Mouse (Mus musculus): ENCODE results near the gene Fbxo11. TPM values are rescaled to one million over a fixed set of nuclear protein-coding genes. Genes with fewer than 3 reads are reported as not detected.
"Not testable (repeated sequence)": the region's sequence is repeated elsewhere in the genome, so short reads cannot be mapped to it uniquely, and the experiment has no call there.

Gene Fbxo11
- polyA plus RNA-seq, 1 experiment from 2014 or later, result 6.2 TPM

GRCm38 (mm10) chr17:88042099-88043086 lies 22.7 kb downstream of the Fbxo11 start:
- Histone ChIP-seq H3K9me3 (replicated peaks) (no peaks in the 10 kb centered on the region), H3K36me3 (no peaks in the 10 kb centered on the region), H3K4me1 (peaks cover 24% of the 10 kb centered on the region), H3K9ac (no peak overlapping the region; the same call in 1 of the 2 replicates), H3K4me3 (0 out of 2 replicates have a peak overlapping the region, but pooled peaks have one; percentile 5), H3K27me3 (replicated peaks) (no peaks in the 10 kb centered on the region), H3K4me2 (peak overlapping the region; percentile 47), H3K27ac (0 out of 2 replicates have a peak overlapping the region, but pooled peaks have one; percentile 4)
- peak; percentile 86 for ATAC-seq
- WGBS (ENCODE audit: insufficient replicate concordance), result 36% methylated on average over 11 of the region's 12 CpGs

GRCm38 (mm10) chr17:88040810-88041209 lies 24.3 kb downstream of the Fbxo11 start:
- no peak overlapping the region for H3K4me2 ChIP-seq
- no peak overlapping the region for H3K4me3 ChIP-seq
- H3K9ac ChIP-seq, result no peak overlapping the region
- H3K27ac ChIP-seq, result no peak overlapping the region
- no peaks in the 10 kb centered on the region for H3K9me3 ChIP-seq (replicated peaks)
- WGBS (ENCODE audit: insufficient replicate concordance), result 65% methylated on average over 5 of the region's 5 CpGs
- no peaks in the 10 kb centered on the region for H3K27me3 ChIP-seq (replicated peaks)
- ATAC-seq, result no peak
- H3K4me1 ChIP-seq, result peaks cover 24% of the 10 kb centered on the region
- H3K36me3 ChIP-seq, result no peaks in the 10 kb centered on the region

- Histone ChIP-seq H3K9me3 (replicated peaks) (no peaks in the 10 kb centered on the region), H3K4me3 (peak overlapping the region; percentile 2; the same call in 1 of the 2 replicates), H3K4me2 (peak overlapping the region; percentile 45), H3K9ac (peak overlapping the region; percentile 18; the same call in 1 of the 2 replicates), H3K27ac (peak overlapping the region; percentile 70), H3K4me1 (peaks cover 59% of the 10 kb centered on the region), H3K27me3 (replicated peaks) (no peaks in the 10 kb centered on the region), H3K36me3 (no peaks in the 10 kb centered on the region)
- whole genome bisulfite sequencing (ENCODE audit: insufficient replicate concordance), result 38% methylated on average over 4 of the region's 4 CpGs
- ATAC-seq, result peak; percentile 94
Measured at GRCm38 (mm10) chr17:88034418-88034817, 30.7 kb downstream of the Fbxo11 start.

GRCm38 (mm10) chr17:88031755-88032154 lies 33.3 kb downstream of the Fbxo11 start:
- Histone ChIP-seq H3K36me3 (no peaks in the 10 kb centered on the region), H3K4me1 (peaks cover 60% of the 10 kb centered on the region), H3K27me3 (replicated peaks) (no peaks in the 10 kb centered on the region), H3K9ac (0 out of 2 replicates have a peak overlapping the region, but pooled peaks have one; percentile 1), H3K9me3 (replicated peaks) (no peaks in the 10 kb centered on the region), H3K4me3 (no peak overlapping the region), H3K27ac (peak overlapping the region; percentile 48), H3K4me2 (peak overlapping the region; percentile 47)
- ATAC-seq, result peak; percentile 83
- 38% methylated on average over 5 of the region's 5 CpGs for WGBS (ENCODE audit: insufficient replicate concordance)

GRCm38 (mm10) chr17:88029194-88029970 lies 35.7 kb downstream of the Fbxo11 start:
- 81% methylated on average over 17 of the region's 17 CpGs for WGBS (ENCODE audit: insufficient replicate concordance)
- Histone ChIP-seq H3K36me3 (no peaks in the 10 kb centered on the region), H3K4me2 (no peak overlapping the region), H3K27ac (0 out of 2 replicates have a peak overlapping the region, but pooled peaks have one; percentile 14), H3K4me3 (no peak overlapping the region), H3K4me1 (peaks cover 49% of the 10 kb centered on the region), H3K9me3 (replicated peaks) (no peaks in the 10 kb centered on the region), H3K27me3 (replicated peaks) (no peaks in the 10 kb centered on the region), H3K9ac (no peak overlapping the region)
- no peak for ATAC-seq

- 37% methylated on average over 4 of the region's 4 CpGs for WGBS (ENCODE audit: insufficient replicate concordance)
- Histone ChIP-seq H3K4me1 (peaks cover 14% of the 10 kb centered on the region), H3K9me3 (replicated peaks) (no peaks in the 10 kb centered on the region), H3K4me3 (no peak overlapping the region), H3K4me2 (no peak overlapping the region), H3K9ac (no peak overlapping the region), H3K27ac (no peak overlapping the region), H3K27me3 (replicated peaks) (no peaks in the 10 kb centered on the region), H3K36me3 (no peaks in the 10 kb centered on the region)
- no peak for ATAC-seq
Measured at GRCm38 (mm10) chr17:88025227-88025626, 39.9 kb downstream of the Fbxo11 start.

GRCm38 (mm10) chr17:88023924-88024323 lies 41.2 kb downstream of the Fbxo11 start:
- no peak overlapping the region for H3K4me3 ChIP-seq
- H3K27me3 ChIP-seq (replicated peaks), result no peaks in the 10 kb centered on the region
- H3K4me2 ChIP-seq, result no peak overlapping the region
- H3K27ac ChIP-seq, result no peak overlapping the region
- no peaks in the 10 kb centered on the region for H3K36me3 ChIP-seq
- H3K4me1 ChIP-seq, result peaks cover 10% of the 10 kb centered on the region; the same call in 1 of the 2 replicates
- H3K9me3 ChIP-seq (replicated peaks), result no peaks in the 10 kb centered on the region
- 80% methylated on average over 1 of the region's 1 CpGs for WGBS (ENCODE audit: insufficient replicate concordance)
- H3K9ac ChIP-seq, result no peak overlapping the region
- ATAC-seq, result no peak

- not testable (repeated sequence) for ATAC-seq
Measured at GRCm38 (mm10) chr17:88016027-88016426, 49.1 kb downstream of the Fbxo11 start.

GRCm38 (mm10) chr17:88014456-88014855 lies 50.6 kb downstream of the Fbxo11 start:
- no peak for ATAC-seq
- 68% methylated on average over 1 of the region's 1 CpGs for WGBS (ENCODE audit: insufficient replicate concordance)
- peaks cover 57% of the 10 kb centered on the region for H3K36me3 ChIP-seq
- no peak overlapping the region for H3K27ac ChIP-seq
- H3K9me3 ChIP-seq (replicated peaks), result no peaks in the 10 kb centered on the region
- no peak overlapping the region for H3K9ac ChIP-seq
- no peak overlapping the region for H3K4me3 ChIP-seq
- no peaks in the 10 kb centered on the region for H3K27me3 ChIP-seq (replicated peaks)
- no peak overlapping the region for H3K4me2 ChIP-seq
- H3K4me1 ChIP-seq, result peaks cover 2% of the 10 kb centered on the region; the same call in 1 of the 2 replicates

More at GRCm38 (mm10) chr17:88016027-88016426, 49.1 kb downstream of the Fbxo11 start:
- H3K27me3 ChIP-seq (replicated peaks); H3K4me3 ChIP-seq; H3K4me2 ChIP-seq; H3K4me1 ChIP-seq; H3K9ac ChIP-seq; H3K9me3 ChIP-seq (replicated peaks); H3K27ac ChIP-seq: not testable (repeated sequence)
- 83% methylated on average over 8 of the region's 8 CpGs for WGBS (ENCODE audit: insufficient replicate concordance)
- peaks cover 43% of the 10 kb centered on the region for H3K36me3 ChIP-seq

- H3K9me3 ChIP-seq (replicated peaks), result no peaks in the 10 kb centered on the region
- H3K4me1 ChIP-seq, result no peaks in the 10 kb centered on the region
- no peak overlapping the region for H3K4me2 ChIP-seq
- ATAC-seq, result no peak
- WGBS (ENCODE audit: insufficient replicate concordance), result 83% methylated on average over 8 of the region's 8 CpGs
- H3K36me3 ChIP-seq, result peaks cover 84% of the 10 kb centered on the region
- H3K27ac ChIP-seq, result no peak overlapping the region
- H3K27me3 ChIP-seq (replicated peaks), result no peaks in the 10 kb centered on the region
- no peak overlapping the region for H3K9ac ChIP-seq
- no peak overlapping the region for H3K4me3 ChIP-seq
Measured at GRCm38 (mm10) chr17:88006956-88007355, 58.1 kb downstream of the Fbxo11 start.

- 86% methylated on average over 1 of the region's 1 CpGs for WGBS (ENCODE audit: insufficient replicate concordance)
Measured at GRCm38 (mm10) chr17:88004892-88005291, 60.2 kb downstream of the Fbxo11 start.

More at GRCm38 (mm10) chr17:88004892-88005291, 60.2 kb downstream of the Fbxo11 start:
- ATAC-seq, result no peak
- Histone ChIP-seq H3K4me1 (no peaks in the 10 kb centered on the region), H3K9me3 (replicated peaks) (no peaks in the 10 kb centered on the region), H3K36me3 (peaks cover 80% of the 10 kb centered on the region), H3K4me3 (no peak overlapping the region), H3K27me3 (replicated peaks) (no peaks in the 10 kb centered on the region), H3K4me2 (no peak overlapping the region), H3K9ac (no peak overlapping the region), H3K27ac (no peak overlapping the region)
